Mouse (Mus musculus): ENCODE measurements around the gene Lsm14b.
A peak's percentile ranks its signal among the peaks of the same experiment; 100 is the strongest.

The Lsm14b gene

GRCm38 (mm10) chr2:180017632-180018031 lies 7.2 kb upstream of the Lsm14b start:
- DNase-seq (ENCODE audit: low read depth, low spot score) = no peak

- DNase-seq (ENCODE audit: low read depth, low spot score) = no peak
These were observed 6.2 kb upstream of the Lsm14b start for GRCm38 (mm10) chr2:180018573-180018972.

- DNase-seq (ENCODE audit: low read depth, low spot score) = no peak
These were observed 4.6 kb upstream of the Lsm14b start for GRCm38 (mm10) chr2:180020091-180020661.

DNA sequence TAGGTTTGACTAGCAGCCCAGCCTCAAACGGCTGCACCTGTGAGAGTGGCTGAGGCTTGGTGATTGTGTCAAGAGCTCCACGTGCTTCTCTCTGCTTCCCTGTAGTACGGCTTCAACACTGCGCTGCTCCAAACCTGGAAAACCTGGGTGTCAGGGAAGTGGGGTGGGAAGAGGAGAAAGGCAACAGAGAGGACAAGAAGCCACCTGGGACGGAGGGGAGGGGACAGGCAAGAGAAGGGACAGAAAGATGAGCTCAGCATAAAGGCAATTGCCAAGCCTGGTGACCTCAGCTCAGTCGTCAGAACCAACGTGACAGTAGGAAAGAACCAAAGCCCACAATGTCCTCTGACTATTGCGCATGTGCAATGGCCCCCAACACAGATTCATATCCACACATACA lies 3.9 kb upstream of the Lsm14b start:
- DNase-seq (ENCODE audit: low read depth, low spot score) = no peak

GRCm38 (mm10) chr2:180022751-180023150 lies 2.0 kb upstream of the Lsm14b start:
- DNase-seq (ENCODE audit: low read depth, low spot score) = no peak

DNA sequence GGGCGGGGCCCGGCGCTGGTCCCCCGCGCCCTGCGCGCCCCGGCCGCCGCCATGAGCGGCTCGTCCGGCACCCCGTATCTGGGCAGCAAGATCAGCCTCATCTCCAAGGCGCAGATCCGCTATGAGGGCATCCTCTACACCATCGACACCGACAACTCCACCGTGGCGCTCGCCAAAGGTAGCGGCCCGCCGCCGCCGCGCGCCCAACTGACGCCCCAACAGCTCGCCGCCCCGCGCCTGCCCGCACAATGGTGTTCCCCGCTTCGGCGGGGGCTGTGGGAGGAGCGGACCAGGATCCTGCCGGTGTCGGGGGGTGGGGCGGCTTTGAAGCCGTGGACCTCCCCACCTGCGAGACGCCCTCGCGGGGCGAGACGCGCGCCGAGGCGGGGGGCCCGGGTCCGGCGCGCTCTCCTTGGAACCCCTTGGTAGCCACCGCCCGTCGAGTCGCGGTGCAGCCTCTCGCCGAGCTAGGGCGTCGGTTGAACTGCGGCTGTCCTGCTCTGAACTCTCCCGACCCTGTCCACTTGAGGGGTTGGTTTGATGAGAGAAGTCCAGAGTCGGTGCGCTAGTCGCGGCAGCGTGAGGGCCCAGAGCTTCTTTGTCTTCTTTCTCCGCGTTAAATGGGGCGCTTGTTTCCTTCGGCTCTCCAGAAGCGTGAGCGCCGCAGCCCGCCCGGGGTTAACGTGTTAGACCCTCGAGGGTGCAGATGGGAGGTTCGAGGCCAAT lies 511 bp downstream of the Lsm14b start:
- DNase-seq (ENCODE audit: low read depth, low spot score) = peak; percentile 46

GRCm38 (mm10) chr2:180025861-180026200 lies 1.0 kb downstream of the Lsm14b start:
- DNase-seq (ENCODE audit: low read depth, low spot score) = no peak

GRCm38 (mm10) chr2:180027768-180028167 lies 3.0 kb downstream of the Lsm14b start:
- no peak for DNase-seq (ENCODE audit: low read depth, low spot score)

GRCm38 (mm10) chr2:180031270-180031669 lies 6.5 kb downstream of the Lsm14b start:
- DNase-seq (ENCODE audit: low read depth, low spot score) = no peak

- no peak for DNase-seq (ENCODE audit: low read depth, low spot score)
These were observed 8.1 kb downstream of the Lsm14b start for GRCm38 (mm10) chr2:180032925-180033324.

DNA sequence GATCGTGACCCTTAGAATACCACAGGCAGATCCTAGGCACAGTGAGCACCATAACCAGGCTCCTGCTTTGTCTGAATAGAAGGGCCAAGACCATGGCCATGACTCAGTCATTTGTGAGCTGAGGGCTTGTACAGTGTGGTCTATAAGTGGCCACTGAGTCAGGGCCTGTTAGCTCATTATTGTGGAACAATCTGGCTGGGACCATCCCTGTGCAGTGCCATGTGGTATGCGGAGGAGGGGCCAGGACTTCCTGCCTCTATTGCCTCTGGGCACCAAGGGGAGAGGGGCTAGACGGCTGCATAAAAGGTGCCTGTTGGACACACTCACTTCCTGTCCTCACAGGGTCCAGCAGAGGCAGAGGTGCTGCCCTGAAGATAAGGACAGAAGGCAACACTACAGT lies 9.2 kb downstream of the Lsm14b start:
- no peak for DNase-seq (ENCODE audit: low read depth, low spot score)

DNA sequence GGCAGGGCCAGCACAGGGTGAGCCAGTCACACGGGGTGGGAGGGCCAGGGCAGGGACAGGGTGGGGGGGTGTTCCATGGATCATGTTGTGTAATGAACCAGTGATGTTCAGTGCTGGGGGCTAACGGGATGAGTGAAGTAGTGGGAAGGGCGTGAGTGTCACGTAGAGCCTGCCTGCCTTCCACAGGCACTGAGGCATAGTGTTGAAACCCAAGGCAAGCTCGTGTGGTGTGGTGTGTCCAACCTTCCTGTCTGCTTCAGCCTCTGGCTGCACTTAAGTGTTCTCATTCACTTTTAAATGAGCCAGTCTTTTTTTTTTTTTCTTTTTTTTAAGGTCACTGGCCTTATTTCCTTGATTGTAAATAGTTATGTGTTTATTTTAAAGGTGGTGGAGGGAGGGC lies 10.0 kb downstream of the Lsm14b start:
- peak; percentile 32 for DNase-seq (ENCODE audit: low read depth, low spot score)

- DNase-seq (ENCODE audit: low read depth, low spot score) = no peak
These were observed 15.6 kb downstream of the Lsm14b start for GRCm38 (mm10) chr2:180040406-180040805.

- DNase-seq (ENCODE audit: low read depth, low spot score) = peak; percentile 64
These were observed 16.9 kb downstream of the Lsm14b start for GRCm38 (mm10) chr2:180041577-180042255.

- DNase-seq (ENCODE audit: low read depth, low spot score) = peak; percentile 90
These were observed 17.6 kb downstream of the Lsm14b start, which contains the start of the genes Psma7 and Ss18l1 for GRCm38 (mm10) chr2:180042256-180042857. Psma7 (minus strand) TSS chr2:180042433. Ss18l1 (plus strand) TSS chr2:180042509.

- peak; percentile 79 for DNase-seq (ENCODE audit: low read depth, low spot score)
These were observed 18.2 kb downstream of the Lsm14b start for GRCm38 (mm10) chr2:180042858-180043515.

- DNase-seq (ENCODE audit: low read depth, low spot score) = peak; percentile 50
These were observed 20.5 kb downstream of the Lsm14b start for GRCm38 (mm10) chr2:180045283-180045682.

GRCm38 (mm10) chr2:180047580-180047979 lies 22.8 kb downstream of the Lsm14b start:
- no peak for DNase-seq (ENCODE audit: low read depth, low spot score)

DNA sequence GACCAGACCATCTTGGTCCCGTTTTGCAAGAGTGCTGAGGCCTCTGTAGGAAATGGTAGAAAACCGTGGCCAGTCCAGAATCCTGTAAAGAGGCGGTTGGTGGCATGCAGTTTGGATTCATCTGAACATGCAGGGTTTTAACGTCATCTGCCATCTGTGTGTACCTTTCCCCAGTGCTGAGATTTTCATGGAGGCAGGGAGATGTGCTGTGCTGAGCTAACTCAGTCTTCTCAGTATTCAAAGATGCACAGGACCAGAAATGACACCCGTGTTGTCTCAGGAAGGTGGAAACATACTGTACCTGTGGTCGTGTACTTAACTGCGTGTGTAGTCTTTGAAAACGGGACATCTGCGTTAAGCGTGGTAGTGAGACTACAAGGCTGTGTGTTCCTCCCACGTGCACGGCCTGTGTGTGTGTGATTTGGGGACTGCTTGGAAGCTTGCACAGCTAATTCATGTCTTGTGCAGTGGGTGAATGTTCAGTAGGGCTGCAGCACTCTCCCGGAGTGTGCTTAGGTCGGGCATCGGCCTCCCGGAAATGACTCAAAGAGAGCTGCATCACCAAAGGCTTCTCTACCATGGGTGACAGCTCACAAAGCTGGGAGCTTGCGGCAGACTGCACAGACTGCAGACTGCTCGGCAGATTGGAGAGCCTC lies 23.3 kb downstream of the Lsm14b start:
- no peak for DNase-seq (ENCODE audit: low read depth, low spot score)

- peak; percentile 89 for DNase-seq (ENCODE audit: low read depth, low spot score)
These were observed 26.2 kb downstream of the Lsm14b start for GRCm38 (mm10) chr2:180050986-180051385.

- peak; percentile 63 for DNase-seq (ENCODE audit: low read depth, low spot score)
These were observed 27.4 kb downstream of the Lsm14b start for GRCm38 (mm10) chr2:180051986-180052733.
